Mouse (Mus musculus): ENCODE measurements around the gene Gpr15.

- TF ChIP-seq CTCF (IDR thresholded peaks at IDR 0.05; ENCODE audit: low read depth, low read length) (no peak), POLR2A (IDR thresholded peaks at IDR 0.05; ENCODE audit: borderline replicate concordance, low read depth, low read length) (no peak)
Measured at GRCm38 (mm10) chr16:58696796-58697195, 22.1 kb downstream of the Gpr15 start.

Data from bone marrow macrophage, adult 2 months (primary cell).